Mouse (Mus musculus) spleen, postnatal 4 days (tissue): ENCODE data around the gene Dhx57.

Experiments used
- DNase-seq, 2 experiments: peaks; one replicate each; pipeline ENCODE4 v3.0.0; 2022; ENCODE audit warnings: low spot score in 2 of 2

Dhx57 gene

GRCm38 (mm10) chr17:80193075-80193474 lies 97.2 kb downstream of the Dhx57 start:
- no peak for DNase-seq
